Mouse (Mus musculus): ENCODE measurements around the gene Gm9376.
A peak's percentile ranks its signal among the peaks of the same experiment; 100 is the strongest.

Gm9376 gene

DNA sequence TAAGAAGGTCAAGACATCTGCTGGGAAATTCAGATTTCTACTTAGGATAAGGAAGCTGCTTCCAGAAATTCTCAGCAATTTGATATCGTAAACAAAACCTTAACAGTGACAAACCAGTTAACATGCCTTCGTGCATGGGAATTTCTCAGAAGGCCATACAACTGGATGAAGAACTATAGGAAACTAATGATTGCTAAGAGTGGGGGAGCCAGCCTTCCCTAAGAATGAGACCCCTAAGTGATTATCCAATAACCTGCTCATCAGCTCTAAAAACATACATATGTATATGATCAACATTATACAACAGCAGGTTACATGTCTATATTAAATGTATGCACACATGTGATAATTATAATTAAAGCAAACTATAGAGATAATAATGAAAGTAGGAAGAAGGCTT lies at the start of gene Gm9376:
Gm9376 (plus strand) TSS at position 301 of the 400 bp plus-strand sequence.
- no peak for DNase-seq (ENCODE audit: low read depth in 2 of 2, low spot score in 2 of 2)

DNA sequence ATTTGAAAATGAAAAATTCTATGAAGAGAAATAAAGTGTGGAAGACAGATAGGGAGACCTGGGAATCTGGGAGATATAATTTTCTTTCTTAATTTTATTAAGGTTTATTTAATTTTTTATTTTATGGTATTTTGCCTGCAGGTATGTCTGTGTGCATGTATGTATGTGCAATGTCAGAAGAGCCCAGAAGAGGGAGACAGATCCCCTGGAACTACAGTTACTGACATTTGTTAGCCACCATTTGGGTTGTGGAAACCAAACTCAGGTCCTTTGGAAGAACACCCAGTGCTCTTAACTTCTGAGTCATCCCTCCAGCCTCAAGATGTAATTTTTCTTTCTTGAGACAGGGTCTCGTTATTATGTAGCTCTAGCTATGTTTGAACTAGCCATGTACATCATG lies 45.9 kb upstream of the Gm9376 start:
- no peak for DNase-seq (ENCODE audit: low read depth in 2 of 2, low spot score in 2 of 2)

DNA sequence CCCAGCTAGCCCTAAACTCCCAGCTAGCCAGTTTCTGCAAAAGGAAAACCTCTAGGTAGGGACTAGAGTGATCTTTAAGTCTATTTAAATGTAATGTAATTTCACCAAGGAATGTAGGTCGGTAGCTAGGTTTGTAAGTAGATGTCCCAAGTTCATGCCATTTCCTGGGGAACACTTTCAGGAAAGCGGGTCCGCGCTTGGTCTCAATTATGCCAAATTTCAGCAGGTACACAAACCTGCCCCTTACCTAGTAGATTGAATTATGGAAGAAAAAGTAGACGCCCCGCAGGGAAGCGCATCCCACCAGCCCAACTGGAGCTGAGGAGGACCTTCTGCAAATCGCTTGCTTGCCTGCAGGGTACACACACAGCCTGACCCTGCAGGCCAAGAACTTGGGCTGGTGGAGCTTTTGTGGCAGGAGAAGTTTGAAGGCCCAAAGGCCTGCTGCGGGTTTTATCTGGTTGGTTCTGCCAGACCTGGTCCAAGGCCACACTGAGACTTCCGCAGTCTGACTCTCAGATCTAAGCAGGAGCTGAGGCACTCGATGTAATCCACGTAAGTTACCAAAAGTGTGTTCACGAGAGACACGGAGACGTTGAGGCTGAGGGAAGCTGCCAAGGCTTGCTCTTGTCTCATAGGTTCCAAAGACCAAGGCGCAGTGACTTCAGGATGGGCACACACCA lies 41.6 kb upstream of the Gm9376 start:
- no peak for DNase-seq (ENCODE audit: low read depth in 2 of 2, low spot score in 2 of 2)

DNA sequence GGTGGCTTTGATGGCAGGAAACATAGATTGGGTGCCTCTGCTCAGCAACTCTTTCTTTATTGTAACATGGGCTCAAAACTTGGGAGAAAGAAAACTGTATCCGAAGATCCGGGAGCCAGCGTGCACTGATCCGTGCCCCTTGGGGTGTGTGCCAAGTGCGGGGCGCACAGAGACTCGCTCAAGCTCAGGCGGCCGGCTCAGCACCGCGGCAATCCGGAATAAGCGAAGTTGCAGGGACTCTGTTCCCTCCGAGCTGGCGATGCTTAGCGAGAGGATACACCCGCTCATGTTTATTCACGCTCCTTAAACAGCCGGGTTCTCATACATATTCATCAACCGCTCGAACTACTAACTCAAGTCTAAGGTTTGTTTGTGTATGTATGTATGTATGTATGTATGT lies 40.8 kb upstream of the Gm9376 start:
- DNase-seq (ENCODE audit: low read depth in 2 of 2, low spot score in 2 of 2): no peak

DNA sequence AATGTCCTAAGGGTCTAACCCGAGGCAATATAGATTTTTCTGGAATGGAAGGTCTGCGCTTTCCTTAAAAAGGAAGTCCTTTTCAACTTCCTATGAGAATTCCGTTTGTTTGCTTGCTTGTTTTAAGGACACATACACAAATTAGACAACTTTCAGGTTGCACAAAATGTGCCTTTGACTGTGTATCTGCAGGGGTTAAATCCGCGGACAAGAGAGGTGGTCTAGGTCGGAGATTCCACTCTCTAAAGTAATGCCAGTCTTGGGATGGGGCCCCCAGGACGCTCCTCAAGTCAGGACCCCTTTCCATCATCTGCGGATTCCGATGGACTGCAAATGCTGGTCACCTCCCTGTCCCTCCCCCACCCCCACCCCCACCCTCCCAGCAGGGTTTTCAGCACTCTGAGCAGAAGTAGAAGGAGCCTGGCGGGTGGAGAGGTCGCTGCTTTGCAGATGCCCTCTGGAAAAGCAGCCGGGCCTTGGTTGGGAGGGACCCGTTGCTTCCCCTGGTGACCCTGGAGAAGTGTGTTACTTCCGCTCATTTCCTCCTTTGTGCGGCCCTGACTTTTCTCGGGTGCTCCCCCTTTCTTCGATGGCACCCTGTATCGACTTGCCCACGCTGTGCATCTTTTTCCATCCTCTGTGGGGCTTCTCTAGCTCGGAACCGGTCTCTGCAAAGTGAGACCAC lies 40.1 kb upstream of the Gm9376 start:
- no peak for DNase-seq (ENCODE audit: low read depth in 2 of 2, low spot score in 2 of 2)

DNA sequence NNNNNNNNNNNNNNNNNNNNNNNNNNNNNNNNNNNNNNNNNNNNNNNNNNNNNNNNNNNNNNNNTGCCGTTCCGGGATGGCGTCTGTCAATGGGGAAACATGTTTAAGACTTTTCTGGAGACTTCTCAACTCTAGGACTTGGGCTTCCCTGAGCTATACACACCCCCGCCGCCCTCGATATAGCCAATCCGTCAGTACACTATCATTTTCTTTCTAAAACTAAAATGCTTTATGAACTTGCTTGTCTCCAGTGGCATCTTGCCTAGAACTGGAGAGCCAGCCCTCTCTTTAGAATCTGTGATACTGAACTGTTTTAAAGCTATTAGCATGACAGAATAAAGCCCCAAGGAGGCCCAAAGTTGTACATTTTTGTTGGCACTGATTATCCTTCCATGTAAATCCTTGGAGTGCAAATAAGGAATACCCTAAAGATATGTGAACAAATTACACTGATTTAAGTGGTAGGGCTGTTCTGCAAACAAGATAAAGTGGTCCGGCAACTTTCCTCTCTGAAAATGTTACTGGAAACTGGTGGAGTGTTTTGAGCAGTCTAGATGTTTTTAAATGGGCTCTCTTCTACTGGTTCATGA lies 34.3 kb upstream of the Gm9376 start:
- DNase-seq (ENCODE audit: low read depth in 2 of 2, low spot score in 2 of 2): no peak

DNA sequence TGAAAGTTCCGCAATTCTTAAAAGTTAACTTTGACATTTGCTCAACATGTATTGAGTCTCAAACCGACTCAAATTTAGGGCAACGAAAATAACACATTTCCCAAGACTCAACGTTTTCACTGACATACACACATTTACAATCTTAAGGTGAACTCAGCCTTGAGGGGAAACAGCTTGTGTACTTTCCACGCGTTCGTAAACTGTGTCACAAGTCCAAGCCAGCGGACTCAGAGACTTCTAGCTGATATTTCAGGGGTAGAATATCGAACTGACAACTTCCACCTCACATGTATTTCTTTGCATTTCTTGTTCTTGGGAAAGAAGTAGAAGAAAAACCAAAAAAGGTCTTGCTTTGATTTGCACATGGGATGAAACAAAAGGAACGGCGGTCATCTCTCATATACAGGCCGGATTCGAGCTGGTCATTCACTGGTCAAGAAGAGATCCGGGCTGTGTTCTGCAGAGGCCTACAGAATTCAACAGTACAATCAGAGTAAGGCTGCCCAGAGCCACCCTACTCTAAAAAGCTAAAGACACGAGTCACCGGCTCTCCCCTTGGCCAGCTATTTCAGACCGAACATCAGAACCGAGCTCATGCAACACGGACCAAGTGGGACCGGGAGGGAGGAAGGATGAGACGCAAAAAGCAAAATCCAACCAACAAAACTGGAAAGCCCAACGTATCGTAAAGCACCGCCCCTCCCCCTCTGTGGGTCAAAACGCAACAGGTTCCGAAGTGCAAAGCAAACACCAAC lies 32.8 kb upstream of the Gm9376 start:
- peak in 1 of 2 experiments; percentile 2 for DNase-seq (ENCODE audit: low read depth in 2 of 2, low spot score in 2 of 2)

DNA sequence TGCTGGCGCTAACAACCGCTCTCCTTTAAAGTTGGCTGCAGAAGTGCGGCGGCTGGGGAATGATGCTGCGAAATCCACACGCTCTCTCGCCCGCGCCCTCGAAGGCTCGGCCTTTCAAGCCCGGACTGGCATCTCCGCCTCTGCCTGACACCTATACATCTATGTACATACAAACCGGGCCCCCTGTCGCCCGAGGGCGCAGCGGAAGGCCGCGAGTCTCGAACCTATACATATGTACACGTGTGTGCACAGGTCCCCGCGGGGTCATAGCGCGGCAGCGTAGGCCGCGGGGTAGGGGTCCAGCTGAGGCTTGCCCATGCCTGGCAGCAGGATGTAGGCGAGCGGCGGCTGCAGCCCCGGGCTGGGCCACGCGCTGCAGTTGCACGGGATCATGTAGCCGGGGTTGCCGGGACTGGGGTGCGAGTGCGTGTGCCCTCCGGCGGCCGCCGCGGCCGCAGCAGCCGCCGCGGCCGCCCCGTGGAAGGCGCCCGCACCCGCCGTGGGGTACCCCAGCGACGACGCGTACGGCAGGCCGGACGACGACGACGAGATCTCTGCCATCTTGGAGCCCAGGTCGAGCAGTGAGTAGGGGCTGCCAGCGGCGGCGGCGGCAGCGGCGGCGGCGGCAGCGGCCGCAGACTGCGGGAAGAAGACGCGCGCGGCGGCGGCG lies 32.1 kb upstream of the Gm9376 start:
- peak in 1 of 2 experiments; percentile 2 for DNase-seq (ENCODE audit: low read depth in 2 of 2, low spot score in 2 of 2)

DNA sequence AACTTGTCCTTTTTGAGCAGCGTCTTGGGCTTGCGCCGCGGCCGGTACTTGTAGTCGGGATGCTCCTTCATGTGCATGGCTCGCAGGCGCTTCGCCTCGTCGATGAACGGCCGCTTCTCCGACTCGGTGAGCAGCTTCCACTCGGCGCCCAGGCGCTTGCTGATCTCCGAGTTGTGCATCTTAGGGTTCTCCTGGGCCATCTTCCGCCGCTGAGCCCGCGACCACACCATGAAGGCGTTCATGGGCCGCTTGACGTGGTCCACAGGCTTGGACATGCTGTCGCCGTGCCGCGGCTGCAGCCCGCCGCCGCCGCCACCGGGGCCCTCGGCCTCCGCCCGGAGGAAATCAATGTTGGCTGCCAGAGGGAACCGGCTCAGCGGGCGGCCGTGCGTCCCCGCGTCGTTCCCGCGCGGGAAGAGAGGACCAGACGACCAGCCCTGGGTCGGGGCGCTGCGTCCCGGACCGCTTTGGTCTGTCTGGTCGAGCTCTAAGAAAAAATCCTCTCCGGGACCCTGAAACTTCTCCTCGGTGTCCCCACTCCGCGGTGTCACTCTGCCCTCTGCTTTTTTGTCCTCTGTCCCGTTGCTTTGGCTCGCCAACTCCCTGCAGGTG lies 31.3 kb upstream of the Gm9376 start:
- DNase-seq (ENCODE audit: low read depth in 2 of 2, low spot score in 2 of 2): peak in 1 of 2 experiments; percentile 9

DNA sequence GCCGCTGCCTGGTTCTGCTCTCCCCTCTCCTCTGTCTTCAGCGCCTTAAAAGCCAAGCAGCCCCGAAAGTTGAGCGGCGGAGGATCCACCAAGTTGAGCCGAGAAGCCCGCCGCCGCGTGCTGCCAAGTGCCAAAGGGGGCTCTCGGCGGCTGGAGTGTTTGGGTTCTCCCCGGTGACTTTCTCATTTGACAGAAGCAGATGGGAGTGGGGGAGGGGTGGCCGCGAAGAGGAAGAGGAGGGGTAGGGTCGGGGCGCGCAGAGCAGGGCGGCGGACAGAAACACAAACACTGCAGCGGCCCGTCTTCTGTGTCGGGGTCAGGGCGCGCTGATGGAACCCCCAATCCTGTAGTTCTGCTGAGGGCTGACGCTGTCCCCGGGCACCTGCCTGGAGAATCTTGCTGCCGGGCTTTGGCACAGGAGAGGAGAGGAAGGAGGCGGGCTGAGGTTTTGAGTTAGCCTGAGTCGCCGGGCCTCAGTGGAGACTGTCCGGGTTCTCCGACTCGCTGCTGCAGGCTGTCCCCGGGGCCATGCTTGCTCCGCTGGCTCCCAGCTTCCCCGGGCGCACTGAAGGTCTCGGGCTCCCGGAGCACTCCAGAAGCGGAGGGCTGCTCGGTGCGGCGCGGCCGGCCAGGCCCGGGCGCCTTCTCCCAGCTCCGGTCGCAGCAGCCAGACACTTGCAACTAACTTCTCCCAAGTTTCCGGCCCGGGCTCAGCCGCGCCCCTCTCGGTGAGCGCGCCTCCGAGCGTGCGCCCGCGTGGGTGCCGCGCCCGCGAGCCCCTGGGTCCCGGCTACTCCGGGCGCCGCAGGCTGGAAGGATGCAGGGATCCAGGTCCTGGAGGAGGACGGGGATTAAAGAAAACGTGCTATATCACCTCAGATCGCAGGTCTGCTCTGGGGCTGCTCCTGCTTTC lies 30.5 kb upstream of the Gm9376 start:
- peak in 1 of 2 experiments; percentile 16 for DNase-seq (ENCODE audit: low read depth in 2 of 2, low spot score in 2 of 2)

DNA sequence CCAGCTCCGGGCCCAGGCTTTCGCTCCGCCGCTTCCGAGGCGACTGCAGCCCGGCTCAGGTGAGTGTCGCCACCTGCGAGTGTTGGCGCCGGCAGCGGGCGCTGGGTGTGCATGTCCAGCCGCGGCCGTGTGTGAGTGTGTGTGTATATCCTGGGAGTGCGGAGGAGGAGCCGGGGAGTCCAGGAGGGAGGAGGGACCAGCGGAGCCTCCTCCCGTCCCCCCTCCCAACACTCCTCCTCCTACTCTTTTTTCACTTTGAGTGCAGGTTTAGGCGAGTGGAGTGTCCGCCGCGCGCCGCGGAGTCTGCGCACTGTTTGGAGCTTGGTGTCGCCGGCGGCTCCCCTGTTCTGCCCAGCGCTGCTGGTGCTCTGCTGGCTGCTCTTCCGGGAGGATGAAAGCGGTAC lies 29.9 kb upstream of the Gm9376 start, which contains the start of gene Sox21:
Sox21 (minus strand) TSS at position 145 of the 404 bp plus-strand sequence.
- peak in 1 of 2 experiments; percentile 8 for DNase-seq (ENCODE audit: low read depth in 2 of 2, low spot score in 2 of 2)

DNA sequence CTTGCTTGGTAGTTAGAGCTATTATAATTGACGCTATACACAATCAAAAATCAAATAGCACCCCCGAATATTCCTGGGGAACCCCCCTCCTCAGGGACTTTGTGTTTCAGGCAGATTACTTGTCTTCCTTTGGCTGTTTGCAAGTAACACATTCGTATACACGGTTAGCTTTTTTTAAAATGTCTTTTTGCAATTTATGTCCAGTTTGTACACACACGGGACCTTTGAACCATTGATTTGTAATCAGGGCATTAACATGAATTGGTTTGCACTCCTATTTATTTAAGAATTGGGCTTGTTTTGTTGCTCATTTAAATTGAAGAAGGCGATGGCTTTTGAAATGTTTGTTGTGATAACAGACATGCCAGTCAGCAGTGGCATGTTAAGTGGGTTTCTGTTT lies 29.0 kb upstream of the Gm9376 start:
- DNase-seq (ENCODE audit: low read depth in 2 of 2, low spot score in 2 of 2): no peak

DNA sequence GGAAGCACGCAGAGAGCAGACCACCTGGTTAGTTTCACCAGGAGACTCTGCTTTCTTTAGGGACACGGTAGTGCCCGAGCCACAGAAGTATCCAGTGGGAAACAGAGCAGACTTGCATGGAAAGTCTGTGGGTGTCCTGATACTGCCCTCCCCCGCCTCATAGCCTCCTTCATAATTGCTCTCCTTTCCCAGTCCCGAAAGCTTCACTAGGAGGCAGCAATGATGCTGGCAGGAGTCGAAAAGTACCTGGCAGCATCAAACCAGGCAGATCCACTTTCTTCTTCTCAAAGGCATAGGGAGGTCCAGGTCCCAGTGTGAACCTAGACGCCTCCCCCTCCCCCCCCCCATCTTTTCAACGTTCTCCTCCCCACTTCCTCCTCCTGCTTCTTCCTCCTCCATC lies 27.4 kb upstream of the Gm9376 start:
- DNase-seq (ENCODE audit: low read depth in 2 of 2, low spot score in 2 of 2): no peak

DNA sequence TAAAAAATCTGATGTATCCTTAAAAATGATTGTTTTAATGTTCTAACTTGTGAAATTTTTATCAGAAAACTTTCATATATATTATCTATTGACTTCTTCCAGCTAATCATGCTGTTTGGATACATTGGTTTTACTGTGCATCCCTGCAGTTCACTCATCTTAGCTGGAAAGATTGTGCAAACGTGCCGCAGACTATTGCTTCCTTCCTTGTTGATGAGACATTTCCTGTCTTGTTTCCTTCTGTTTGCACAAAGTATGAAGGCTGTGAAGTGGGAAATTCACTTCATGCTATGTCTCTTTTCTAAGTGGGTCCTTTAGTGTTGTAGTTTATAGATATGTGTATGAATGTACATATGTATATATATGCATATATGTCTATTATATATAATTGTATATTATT lies 25.3 kb upstream of the Gm9376 start:
- DNase-seq (ENCODE audit: low read depth in 2 of 2, low spot score in 2 of 2): no peak

DNA sequence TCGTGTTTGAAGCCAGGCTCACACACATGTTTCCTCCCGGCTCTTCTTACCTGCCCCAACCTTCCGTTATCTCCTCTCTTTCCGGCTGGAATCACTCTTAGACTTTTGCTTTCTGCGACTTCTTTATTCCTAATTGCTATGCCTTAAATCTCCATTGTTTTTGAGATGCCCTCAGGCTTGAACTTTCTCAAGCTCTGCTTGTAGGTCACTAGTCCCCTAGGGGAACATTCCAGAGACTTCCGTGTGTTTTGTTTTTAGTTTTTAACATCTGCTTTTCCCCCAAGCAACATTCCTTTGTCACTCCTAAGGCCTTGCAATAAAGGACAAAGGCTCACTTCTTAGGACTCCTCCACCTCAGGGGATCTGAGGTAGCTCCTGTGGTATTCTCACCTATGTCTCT lies 13.4 kb upstream of the Gm9376 start:
- no peak for DNase-seq (ENCODE audit: low read depth in 2 of 2, low spot score in 2 of 2)

DNA sequence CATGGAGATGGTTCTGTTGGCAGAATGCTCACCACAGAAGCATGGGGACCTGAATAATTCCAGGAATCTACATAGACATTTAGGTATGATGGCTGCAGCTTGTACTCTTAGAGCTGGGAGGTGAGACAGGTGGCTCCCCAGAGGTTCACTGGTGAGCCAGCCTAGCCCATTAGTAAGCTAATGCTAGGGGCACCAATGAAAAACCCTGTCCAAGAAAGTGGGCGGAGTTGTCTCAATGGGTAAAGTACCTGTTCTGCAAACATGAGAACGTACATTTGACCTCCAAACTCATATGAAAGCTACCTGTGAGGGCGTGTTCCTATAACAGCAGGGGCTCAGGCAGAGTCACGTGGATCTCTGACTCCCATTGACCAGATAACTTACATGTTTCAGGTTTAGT lies 2.1 kb downstream of the Gm9376 start:
- DNase-seq (ENCODE audit: low read depth in 2 of 2, low spot score in 2 of 2): no peak

DNA sequence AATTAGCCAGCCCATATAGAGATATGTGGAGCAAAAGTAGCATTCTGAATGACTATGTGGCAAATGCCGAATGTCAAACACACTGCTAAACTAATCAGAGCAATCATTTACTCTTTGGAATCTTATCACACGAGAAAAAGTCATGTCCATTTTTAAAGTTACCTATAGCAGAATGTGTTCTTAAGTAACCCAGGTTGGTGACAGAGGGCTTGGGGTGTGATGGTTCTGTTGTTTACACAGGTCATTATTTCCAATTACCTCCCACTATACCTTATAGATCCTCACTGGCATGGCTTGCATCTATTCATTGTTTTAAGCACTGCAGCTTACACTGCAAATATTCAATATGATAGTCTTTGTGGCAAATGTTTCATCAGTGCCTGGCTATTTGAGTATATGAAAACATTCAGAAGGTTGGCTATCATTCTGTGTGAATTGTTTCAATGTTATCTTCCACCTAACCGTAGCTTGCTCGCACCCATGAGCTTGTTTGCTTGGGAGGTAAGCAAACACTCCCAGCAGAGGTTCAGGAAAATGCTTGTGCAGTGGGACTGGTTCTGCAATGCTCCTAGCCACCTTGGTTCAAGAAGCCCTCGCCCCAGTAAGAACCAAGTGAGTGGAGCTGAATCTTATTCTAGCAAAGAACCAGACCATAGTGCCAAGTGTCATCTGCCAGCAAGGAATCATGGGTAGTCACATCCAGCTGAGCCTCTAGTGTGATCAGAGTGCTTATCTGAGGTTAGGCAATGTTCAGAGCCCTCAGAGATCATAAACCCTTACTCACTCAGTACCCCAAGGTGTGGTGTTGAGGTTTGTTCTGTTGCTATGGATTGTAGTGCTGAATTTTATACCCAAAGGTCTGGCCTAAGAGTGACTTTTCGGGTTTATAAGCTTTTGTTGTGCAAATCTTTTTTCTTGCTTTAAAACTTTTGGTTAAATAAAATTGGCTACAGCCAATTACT lies 6.1 kb downstream of the Gm9376 start:
- DNase-seq (ENCODE audit: low read depth in 2 of 2, low spot score in 2 of 2): no peak

DNA sequence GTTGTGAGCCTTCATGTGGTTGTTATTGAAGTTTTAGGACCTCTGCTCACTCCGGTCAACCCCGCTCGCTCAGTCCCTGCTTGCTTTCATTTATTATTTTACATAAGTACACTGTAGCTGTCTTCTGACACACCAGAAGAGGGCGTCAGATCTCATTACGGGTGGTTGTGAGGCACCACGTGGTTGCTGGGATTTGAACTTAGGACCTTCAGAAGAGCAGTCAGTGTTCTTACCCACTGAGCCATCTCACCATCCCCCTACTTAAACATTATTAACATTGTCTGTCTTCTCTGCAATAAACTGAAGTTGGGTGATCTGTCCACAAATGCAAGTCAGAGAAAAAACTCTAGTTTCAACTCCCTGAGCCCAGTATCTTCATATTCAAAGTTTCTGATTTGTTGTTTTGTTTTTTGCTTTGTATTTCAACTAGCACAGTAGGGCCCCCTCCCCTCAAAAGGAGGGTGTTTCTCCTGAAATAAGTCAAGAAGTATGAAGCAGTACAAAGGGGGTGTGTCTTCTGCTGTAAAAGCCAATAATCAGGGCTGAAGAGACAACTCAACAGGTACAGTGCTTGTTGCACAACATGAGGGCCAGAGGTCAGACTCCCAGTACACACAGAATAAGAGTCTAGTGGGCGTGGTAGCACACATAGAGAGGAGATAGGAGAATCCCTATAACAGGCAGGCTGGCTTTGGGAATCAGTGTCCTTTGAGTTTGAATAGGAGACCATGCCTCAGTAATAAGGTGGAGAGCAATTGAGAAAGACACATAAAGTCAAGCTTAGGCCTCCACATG lies 11.1 kb downstream of the Gm9376 start:
- no peak for DNase-seq (ENCODE audit: low read depth in 2 of 2, low spot score in 2 of 2)
